Mouse (Mus musculus) Muller cell, postnatal 12 days (primary cell): ENCODE measurements around the gene Gm16434.
"Not testable (repeated sequence)": the region's sequence is repeated elsewhere in the genome, so short reads cannot be mapped to it uniquely, and the experiment has no call there.

Experiments used
- DNase-seq: peaks from one replicate; pipeline ENCODE4 v3.0.0-alpha.2; 2015; ENCODE audit errors: inconsistent ontology term

Gene Gm16434

DNA sequence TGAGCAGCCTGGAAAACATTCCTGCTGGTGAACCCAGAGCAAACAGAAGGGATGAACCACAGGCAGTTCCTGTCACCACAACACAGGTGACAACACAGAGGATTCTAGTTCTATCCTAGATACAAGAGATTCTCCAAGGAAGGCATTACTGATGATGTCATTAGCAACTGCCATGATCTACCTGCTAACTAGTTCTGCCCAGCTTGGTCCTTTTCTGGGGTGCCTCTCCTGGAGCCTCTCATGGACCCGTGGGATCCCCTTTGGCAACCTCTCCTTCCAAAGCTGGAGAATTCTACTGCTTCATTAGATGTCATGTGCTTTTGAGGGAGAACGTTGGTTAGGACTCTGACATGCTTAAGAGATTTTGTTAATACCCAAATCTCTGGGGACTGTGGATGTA, at the start of gene Gm16434:
TSS of gene Gm16434 (minus strand) at position 101 of the 400 bp plus-strand sequence.
- not testable (repeated sequence) for DNase-seq

DNA sequence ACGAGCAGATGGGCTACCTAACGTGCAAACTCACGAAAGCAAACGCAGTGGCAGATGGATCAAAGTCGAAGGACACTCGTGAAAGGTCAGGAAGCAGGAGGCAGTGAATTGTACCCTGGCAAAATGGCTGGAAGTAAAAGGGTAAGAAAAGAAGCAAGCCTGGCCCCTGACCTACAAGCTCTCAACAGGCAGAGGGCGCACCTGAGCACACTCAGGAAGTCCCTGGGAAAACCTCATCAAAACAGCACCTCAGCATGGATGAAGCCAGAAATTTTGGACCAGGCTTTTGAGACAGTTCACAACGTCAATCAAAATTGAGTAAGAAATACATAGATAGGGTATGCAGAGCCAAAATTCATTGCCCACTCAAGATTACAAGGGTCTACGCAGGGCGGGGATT, 49.2 kb upstream of the Gm16434 start:
- not testable (repeated sequence) for DNase-seq

DNA sequence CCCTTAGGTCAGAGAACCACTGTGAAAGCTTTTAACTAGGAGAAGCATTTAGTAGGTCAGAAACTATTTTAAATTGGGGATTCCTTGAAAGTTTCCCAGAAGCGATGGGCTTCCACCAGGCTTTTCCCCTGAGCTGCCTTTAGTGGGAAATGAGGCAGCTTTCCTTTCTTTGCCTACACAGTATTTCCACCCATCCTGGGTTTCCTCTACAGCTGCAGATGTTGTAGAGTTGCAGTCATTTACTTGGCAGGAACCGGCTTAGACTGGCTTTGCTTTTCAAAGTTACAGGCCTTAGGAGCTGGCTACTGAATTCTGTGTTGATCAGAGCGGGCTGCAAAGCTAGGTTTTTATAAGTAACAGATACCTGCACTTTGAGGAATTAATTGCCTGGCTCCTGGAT, 5.7 kb upstream of the Gm16434 start:
- not testable (repeated sequence) for DNase-seq

DNA sequence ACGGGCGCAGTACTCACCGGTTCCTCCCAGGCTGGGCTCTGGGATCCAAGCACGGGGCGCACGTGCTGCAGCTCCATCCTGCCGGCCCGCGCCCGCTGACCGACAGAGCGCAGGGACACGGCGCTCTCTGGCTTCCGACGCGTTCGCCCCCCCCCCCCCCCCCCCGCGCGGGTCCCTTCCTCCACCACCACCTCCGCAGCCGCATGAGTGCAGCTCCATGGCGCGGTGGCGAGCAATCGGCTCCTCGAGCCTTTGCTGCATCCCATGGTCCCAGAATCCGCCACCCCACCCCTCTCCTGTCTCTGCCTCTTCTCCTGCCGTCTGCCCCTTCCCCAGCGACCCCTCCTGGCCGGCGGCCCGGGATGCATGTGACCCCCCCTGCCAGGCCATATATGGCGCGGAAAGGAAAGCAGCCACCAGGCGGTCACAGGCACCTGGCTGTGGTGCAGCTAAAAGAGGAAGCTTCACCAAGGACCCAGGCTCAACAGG, 19.8 kb downstream of the Gm16434 start, which contains the start of gene Gm3512:
TSS of gene Gm3512 (minus strand) at position 51 of the 489 bp plus-strand sequence.
- not testable (repeated sequence) for DNase-seq
